Mouse (Mus musculus) skeletal muscle tissue, adult 2 months (tissue): ENCODE measurements around the gene Slc38a3.

Experiments used
- DNase-seq: peaks from one replicate; pipeline ENCODE4 v3.0.0-alpha.2; 2012; ENCODE audit warnings: low read depth, low spot score

Slc38a3 gene

DNA sequence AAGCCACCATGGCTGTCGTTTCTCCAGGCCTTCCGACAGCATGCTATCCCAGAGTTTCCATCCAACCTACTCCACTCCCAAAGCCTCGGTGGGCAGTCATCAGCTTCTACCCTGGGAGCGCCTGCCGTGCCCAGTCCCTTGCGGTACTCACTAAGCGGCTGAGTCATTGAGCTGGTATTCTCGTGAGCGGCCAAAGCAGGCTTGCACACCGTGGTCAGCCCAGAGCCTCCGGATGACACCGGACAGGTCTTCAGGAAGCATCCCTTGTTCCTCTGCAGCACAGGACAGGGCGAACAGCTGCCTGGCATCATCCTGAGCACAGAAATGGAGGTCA is 49.8 kb downstream of the Slc38a3 start:
- no peak for DNase-seq

DNA sequence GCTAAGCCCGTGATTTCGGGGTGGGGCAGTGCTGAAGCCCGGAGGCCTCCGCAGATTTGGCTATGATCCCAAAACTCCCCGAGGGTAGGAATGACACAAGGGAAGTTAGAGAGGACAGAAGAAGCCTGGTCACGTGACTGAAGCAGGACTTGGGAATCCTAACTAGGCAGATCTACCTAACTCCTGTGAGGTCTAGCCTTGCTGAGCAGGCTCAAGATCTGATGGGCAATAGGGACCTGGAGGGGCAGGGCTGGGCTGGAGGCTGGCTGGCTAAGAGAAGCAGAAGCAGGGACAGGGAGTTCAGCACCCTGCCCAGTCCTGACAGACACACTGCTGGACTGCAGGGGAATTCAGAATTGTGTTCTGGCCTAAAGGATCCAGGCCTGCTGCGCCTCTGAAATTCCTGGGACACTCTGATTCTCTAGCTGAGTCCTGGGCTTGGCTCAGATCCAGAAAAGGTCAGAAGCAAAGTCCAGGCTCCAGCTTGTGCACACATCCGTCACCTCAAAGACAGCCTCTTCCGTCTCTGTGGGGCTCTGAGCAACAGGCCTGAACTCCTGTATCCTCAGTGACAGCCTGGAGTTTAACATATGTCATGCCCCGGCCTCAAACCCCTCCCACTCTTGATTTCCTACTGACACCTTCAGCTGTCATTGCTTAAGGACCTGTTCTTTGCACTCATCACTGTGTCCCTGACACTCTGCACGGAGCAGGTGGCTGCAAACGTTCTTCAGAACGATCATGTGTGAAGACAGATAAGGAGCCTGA is 50.4 kb downstream of the Slc38a3 start:
- no peak for DNase-seq

DNA sequence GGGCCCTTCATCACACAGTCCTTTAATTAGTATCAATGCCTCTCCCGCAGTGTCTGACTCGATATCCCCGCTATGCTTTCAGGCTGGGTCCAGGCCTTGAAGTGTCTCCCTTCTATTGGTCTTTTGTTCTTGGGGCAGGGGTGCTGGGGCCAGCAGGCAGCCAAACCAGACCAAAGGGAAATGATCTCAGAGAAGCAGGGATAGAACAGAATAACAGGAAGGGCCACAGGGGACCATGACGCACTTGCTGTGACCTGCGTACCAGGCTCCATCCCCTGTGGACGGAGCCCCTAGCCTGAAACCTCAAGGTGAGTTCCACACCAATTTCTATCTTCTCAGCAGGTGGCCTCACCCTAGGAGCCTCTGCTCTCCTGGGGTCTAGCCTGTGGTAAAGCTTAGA is 51.2 kb downstream of the Slc38a3 start:
- no peak for DNase-seq

DNA sequence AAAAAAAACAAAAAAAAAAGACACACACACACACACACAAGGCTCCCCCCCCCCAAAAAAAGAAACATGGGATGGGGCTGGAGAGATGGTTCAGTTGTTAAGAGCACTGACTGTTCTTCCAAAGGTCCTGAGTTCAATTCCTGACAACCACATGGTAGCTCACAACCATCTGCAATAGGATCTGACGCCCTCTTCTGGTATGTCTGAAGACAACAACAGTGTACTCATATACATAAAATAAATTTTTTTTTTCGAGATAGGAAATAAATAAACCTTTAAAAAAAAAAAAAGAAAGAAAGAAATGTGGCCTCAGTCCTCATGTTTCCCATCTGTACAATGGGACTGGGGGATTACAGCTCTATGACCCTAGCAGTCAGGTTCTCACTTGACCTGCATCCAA is 51.9 kb downstream of the Slc38a3 start:
- DNase-seq = no peak

DNA sequence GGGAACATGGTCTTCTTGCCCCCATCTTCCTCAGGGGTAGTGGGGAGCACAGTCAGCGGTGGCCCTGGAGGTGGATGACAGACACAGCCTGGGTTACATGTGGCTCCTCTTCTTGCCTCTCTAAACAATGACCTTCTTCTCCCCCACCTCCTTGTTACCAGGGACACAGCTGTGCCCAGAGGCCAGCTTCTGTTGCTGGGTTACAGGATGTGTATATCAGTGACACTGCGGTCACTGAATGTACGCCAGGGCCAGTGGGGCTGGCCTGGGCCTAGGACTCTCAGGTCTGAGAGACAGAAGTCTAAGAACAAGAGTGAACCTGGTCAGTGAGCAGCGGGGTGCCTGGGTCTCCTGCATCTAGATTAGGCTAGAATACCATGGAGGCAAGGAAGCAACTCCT is 54.3 kb downstream of the Slc38a3 start:
- DNase-seq = no peak

DNA sequence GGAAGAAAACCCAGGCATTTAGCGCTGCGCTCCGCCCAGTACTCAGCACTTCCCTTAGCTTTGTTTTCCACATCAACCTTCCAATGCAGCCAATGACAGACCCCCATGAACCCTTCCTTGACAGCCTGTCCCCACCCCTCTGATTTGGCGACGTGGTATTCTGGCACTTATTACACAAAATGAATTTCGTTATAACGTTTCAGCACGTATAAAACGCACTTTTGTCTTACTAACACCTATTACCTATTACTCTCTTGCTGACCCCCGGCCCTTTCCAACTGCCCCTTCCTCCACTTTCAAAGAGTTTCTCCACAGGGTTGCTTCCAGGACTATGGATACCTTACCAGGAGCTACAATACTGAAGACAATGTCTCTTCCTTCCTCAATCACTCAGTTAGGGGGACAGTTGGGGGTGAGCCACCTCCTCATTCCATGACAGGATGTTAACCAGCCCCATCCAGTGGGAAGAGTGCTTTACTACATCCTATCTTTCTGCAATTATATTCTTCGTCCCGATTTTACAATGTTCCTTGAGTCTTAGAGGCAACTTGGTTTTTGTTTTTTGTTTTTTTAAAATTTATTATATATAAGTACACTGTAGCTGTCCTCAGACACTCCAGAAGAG is 56.3 kb downstream of the Slc38a3 start:
- DNase-seq = no peak

DNA sequence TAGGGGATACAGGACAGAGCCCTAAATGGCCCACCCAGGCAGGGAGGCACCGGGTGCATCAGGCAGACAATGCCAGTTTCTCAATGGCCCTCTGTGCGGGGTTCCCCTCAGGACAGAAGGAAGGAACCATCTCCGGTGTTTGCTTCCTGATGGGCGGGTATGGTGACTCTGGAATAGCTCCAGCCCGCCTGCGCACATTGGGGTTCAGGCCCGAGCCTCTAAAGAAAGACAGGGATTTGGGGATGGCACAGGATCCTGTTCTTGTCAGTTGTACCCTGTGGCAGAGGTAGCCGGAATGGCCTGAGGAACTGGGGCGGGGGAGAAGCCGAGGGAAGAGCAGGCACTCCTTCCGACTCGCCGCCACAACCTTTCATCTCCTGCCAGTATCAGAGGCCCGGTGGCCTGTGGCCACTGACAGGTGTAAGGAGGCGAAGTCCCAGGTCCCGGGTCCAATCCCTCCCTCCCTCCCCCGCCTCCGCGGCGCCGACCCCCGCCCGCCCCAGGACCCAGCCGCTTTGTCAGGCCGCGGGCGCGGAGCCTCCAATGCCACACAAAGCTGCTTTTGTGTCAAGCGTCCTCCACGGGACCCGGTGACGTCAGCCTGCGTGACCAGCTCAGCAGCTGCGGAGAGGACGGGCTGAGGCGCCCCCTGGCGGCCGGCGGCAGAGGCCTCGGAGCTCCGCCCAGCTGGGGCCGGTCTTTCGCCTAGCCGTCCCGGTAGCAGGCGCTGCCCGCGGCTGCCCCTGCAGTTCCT is 57.0 kb downstream of the Slc38a3 start:
- peak; percentile 97 for DNase-seq

DNA sequence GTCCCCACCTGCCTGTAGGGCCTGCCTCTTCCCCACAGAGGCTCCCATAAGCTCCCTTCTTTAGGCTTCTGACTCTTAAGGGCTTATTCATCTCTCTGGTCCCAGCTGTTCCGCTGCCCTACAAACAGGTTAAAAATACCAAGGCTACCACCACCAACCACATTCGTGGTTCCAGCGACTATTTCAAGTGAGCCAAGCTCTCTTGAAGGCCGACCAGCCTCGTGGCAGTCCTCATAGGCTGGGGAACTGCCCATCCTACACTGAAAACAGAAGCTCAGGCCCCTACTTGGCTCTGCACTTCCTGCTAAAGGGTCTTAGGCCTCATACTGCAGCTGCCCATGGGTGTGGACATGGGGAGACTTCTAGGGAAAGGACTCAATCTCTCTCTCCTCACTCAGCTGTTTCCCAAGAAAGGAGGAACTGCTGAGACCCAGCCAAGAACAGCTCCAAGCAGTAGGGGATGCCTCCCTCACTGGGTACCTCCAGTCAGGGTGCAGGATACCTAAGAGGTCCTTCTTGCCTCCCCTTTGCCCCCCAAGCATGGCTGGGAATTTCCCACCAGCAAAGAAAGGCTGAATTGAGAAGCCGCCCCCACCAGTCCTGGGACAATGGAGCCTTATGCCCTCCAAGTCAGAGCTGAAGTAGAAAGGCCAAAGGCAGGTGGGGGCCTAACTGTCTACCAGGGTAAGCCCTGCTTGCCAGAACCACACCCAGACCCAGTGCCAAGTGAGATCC is 57.7 kb downstream of the Slc38a3 start:
- no peak for DNase-seq

DNA sequence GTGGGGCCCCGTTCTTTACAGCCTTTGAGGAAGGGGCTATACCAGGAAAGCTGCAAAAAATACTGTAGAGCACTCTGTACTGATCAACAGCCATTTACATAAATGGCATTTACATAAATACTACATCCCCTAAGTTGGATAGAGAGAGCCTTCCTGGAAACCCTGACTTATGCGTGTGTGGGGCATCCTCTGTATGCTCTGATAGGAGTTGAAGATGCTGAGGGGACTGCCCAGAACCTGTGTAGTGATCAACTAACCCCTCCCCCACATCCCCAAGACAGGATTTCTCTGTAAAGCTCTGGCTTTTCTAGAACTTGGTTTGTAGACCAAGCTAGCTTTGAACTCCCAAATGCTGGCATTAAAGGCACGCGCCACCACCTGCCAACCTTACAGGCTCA is 59.9 kb downstream of the Slc38a3 start:
- DNase-seq = no peak

DNA sequence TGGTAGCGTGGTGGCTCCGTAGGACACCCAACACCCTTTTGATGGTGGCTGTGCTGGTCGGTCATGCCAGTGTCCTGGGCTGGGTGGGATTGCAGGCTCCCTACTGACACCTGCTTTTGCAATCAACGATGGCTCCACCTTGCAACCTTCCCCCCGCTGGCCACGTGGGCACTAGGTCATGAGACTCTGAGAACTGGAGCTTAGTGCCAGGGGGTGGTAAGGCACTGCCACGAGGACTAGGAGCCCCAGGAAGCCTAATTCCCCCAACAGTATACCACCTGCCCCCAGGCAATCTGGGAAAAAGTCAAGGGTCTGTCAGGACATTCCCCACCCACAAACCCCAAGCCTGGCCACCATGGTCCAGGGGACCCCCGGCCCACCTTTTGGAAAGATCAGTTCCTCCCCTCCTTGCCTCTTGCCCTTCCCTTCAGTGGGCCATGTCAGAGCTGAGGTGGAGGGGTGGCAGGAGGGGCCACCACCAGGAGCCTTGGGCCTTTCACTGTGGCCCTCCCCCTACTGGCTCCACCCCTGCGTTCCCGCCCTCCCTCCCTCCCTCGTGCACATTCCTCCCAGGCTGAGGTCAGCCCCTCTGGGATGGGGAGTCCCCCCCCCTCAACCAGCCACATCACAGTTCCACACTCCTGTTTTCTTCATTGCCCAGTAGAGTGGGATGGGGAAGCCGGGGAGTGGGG is 60.4 kb downstream of the Slc38a3 start, which contains the start of gene Sema3b:
TSS of gene Sema3b (minus strand) at position 489 of the 692 bp plus-strand sequence.
- peak; percentile 68 for DNase-seq

DNA sequence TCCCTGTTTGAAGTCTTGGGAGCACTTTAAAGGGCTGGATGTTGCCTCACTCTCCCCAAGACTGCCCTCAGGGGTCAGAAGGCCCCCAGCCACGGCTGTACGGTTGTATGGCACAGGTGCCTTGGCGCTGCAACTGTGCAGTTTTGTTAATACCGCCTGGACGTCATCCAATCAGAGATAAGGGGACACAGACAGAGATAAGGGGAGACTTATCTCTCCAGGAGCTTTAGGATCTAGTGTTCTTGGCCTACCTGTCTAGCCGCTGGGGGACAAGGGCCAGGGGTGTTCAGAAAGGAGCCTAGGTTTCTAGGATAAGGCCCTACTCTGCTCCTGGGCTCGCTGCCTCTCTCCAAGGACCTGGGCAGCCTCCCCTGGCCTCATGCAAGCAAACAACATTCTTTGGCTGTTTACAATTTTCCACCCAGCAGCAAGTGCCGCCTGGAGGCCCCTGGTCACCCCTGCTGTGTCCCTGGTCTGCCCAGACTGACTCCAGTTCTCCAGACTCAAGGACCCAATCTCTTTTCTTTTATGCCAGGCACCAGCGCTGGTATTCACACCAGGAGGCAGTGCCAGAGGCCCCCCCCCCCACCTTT is 61.6 kb downstream of the Slc38a3 start:
- no peak for DNase-seq

DNA sequence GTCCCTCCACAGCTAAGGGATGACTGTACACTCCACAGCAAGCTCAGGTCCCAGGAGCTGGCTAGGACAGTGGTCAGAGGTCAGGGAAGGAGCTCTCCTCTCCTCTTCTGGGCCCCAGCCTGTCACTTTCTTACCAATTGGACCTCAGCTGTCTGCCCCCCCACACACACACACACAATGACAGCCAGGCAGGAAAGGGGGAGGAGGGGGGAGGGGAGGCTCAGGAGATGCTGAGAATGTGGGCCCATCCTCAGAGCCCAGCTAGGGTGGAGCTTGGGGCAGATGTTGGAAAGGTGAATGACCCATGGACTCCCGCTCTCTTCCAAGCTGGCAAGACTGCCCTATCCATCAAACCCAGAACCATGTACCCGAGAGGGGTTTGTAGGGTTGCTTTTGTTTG is 62.3 kb downstream of the Slc38a3 start:
- DNase-seq = no peak

DNA sequence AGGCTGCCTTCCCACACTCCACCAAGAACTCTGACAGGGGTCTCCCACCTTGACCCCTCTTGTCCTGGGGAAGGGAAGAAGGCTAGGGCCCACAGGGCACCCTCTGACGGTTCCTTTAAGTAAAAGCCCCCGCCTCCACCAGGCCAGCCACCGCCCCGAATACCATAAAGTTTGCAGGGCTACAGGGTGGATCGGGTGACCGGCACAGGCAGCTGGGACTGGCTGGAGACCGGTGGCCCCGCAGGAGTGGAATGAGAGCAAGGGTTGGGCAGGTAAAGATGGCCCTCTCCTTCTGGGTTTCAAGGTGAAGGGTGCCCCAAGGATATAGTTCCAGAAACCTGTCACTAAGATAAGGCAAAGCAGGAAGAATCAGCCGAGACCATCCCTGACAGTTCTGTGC is 62.7 kb downstream of the Slc38a3 start:
- no peak for DNase-seq

DNA sequence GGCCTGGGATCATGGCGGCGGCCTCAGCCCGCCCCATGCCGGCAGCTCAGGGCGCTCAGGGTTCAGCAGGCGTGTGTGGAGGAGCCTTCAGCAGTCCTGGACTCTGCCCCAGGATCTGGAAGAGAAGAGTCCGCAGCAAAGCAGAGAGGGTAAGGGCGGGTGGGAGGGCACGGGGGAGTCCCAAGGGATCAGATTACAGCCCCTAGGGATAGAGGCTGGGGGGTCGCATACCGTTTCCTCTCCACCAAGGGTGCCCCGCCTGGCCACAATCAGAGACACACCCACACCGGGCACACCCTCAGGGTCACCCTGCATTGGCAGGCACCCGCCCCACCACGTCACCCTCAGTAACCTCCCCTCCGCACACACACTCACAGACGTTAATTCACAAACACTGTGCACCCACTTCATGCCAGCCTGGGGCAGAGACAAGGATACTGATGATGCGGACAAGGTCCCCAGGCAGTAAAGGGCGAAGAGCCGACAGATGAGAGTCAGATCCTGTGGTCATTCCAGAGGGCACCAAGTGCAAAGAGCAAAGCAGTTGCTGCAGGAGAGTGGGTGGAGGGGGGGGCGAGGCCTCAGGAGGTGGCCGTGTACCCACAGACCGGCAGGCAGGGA is 64.2 kb downstream of the Slc38a3 start:
- no peak for DNase-seq

DNA sequence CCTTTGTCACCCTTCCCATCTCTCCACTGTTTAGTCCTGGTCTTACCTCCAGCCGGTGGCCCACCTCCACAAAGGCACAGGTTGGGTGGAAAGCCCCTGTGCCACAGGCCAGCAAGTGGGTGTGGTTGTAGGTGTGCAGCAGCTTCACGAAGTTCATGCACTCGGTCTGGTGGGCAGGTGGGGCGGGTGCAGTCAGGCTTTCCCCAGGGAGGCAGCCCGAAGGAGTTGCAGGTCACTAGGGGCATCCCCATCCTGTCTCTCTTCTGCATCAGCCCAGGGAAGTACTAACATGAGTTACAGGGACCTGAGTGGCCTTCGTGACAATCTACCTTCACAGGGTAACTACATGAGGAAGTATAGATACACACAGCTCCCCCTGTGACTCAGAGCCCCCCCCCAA is 66.1 kb downstream of the Slc38a3 start:
- no peak for DNase-seq

DNA sequence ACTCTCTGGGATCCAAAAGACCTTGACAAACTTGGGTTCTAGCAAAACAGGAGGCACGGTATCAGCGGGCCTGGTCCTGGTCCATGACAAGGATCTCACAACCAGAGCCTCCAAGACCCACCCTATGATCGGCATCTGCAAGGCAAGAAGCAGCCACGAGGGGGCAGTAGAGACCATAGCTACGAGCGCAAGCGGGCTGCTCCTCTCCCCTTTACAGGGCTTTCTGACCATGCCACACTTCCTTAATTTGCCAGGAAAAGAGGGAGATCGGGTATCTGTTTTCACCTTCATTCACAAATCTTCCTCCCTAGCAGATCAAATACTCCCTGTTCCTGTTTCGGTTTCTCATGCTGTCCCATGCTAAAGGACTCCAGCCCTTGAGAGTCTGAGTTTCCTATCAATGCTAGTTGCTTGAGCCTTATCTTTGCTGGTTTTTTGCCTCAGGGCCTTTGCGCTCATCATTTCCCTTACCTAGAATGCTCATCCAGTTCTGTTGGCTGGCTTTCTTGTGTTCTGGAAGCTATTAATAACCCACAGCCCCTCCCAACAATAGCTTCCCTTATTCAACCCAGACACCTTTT is 67.2 kb downstream of the Slc38a3 start:
- peak; percentile 91 for DNase-seq

DNA sequence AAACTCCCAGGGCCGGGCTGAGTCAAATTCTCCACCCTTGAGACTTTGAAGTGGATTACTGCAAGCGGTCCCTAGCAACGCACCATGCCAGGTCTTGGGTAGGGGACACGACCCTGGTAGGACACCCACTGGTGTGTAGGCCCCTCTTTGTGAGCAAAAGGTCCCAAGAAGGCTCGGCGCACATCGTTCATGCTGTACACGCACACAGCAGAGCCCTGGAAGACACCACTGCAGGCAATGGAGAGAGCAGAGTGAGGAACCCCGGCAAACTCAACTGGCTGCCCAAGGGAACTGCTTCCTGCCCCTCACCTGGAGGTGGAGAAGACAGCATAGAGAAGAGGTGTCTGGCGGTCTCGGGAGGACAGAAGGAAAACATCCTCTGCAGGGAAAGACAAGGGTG is 68.1 kb downstream of the Slc38a3 start:
- DNase-seq = no peak

DNA sequence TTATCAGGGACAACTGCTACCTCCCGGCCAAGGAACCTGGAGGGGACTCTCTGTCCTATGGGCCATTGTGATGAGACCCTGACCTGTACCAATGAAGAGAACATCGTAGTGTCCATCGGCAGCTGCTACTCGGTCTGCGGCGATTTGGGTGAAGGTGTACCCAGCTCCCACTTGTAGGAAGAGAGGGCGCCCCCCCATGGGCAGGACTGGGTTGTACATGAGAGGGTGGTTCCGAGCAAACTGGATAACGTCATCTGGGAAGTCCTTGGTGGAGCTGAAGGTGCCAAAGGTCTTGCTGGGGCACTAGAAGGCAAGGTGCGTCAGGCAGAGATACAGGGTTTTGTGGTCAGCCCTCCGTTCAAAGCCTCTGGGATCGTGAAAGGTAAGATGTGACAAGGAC is 68.6 kb downstream of the Slc38a3 start:
- no peak for DNase-seq
